Mouse (Mus musculus) liver, embryonic 14.5 days (tissue): Measurements from ENCODE around the gene Myh9. TPM values are rescaled to one million over a fixed set of nuclear protein-coding genes. Genes with fewer than 3 reads are reported as not detected.
"Not testable (repeated sequence)": the region's sequence is repeated elsewhere in the genome, so short reads cannot be mapped to it uniquely, and the experiment has no call there.

Experiments
- ATAC-seq: fragments of 200-750 bp; cut with Nextera tagmentation; 2 replicates; pipeline ENCODE4 v1.8.0; 2017; ENCODE audit warnings: moderate number of reproducible peaks, mild to moderate bottlenecking, moderate library complexity; ENCODE audit not compliant: insufficient read depth
- DNase-seq, 3 experiments: peaks; one replicate each; pipeline ENCODE4 v3.0.0-alpha.2; 2012 to 2013; ENCODE audit warnings: low read depth in 3 of 3, low spot score in 3 of 3
- H3K27ac ChIP-seq: fragments of 300-500 bp; sonication (generic); 2 replicates; pipeline ENCODE4 v1.5.1; 2014; ENCODE audit warnings: moderate library complexity, mild to moderate bottlenecking, control low read depth, inconsistent platforms
- H3K27me3 ChIP-seq: fragments of 300-500 bp; sonication (generic); 2 replicates; pipeline ENCODE4 v1.6.1; 2014; ENCODE audit warnings: mild to moderate bottlenecking, low read length, moderate library complexity; ENCODE audit not compliant: control insufficient read depth, insufficient read depth
- H3K36me3 ChIP-seq: fragments of 300-500 bp; sonication (generic); replicated peaks from 2 replicates; pipeline ENCODE4 v1.6.1; 2014; ENCODE audit warnings: low read depth; ENCODE audit not compliant: control insufficient read depth, insufficient read depth
- H3K4me1 ChIP-seq, 2 experiments: fragments of 200-500 bp in 1 of 2; fragments of 300-500 bp in 1 of 2; sonication (generic) in 1 of 2; replicated peaks; 2 replicates each; pipeline ENCODE4 v1.6.1; 2012 to 2014; ENCODE audit warnings: antibody characterized with exemption in 1 of 2, inconsistent platforms in 1 of 2, low read length in 1 of 2; ENCODE audit not compliant: control insufficient read depth in 2 of 2, insufficient read depth in 2 of 2
- H3K4me2 ChIP-seq: fragments of 300-500 bp; sonication (generic); 2 replicates; pipeline ENCODE4 v1.6.1; 2014; ENCODE audit warnings: low read depth, mild to moderate bottlenecking, control low read depth, moderate library complexity
- H3K4me3 ChIP-seq, 2 experiments: fragments of 200-500 bp in 1 of 2; fragments of 300-500 bp in 1 of 2; sonication (generic) in 1 of 2; 2 replicates each; pipeline ENCODE4 v1.5.1; 2012 to 2014; ENCODE audit warnings: low read depth in 2 of 2, low read length in 2 of 2, mild to moderate bottlenecking in 2 of 2, control low read depth in 1 of 2, inconsistent platforms in 1 of 2, moderate library complexity in 1 of 2; ENCODE audit not compliant: insufficient read depth in 1 of 2
- H3K9ac ChIP-seq: fragments of 300-500 bp; sonication (generic); replicated peaks from 2 replicates; pipeline ENCODE4 v1.6.1; 2014; ENCODE audit warnings: mild to moderate bottlenecking, control low read depth, moderate library complexity
- H3K9me3 ChIP-seq: fragments of 300-500 bp; sonication (generic); 2 replicates; pipeline ENCODE4 v1.6.1; 2016; ENCODE audit warnings: low read length, mixed read lengths; ENCODE audit not compliant: control insufficient read depth
- CTCF ChIP-seq: IDR thresholded peaks from 2 replicates; pipeline ENCODE4 v1.5.1; 2016; ENCODE audit warnings: antibody characterized with exemption, low read depth, control low read depth
- WGBS: fragments of 180-500 bp; shearing (Covaris S2); extraction: QIAGEN DNeasy Blood & Tissue Kit; methylation state at CpG from one replicate; pipeline ENCODE4 v1.1.7; 2014; ENCODE audit not compliant: insufficient replicate concordance; 5-methylcytosine and 5-hydroxymethylcytosine counted together
- polyA plus RNA-seq, 2 experiments: library from polyadenylated mRNA; depleted of rRNA in 1 of 2; stranded (reverse) in 1 of 2; unstranded in 1 of 2; fragments of >200 nt; fragmentation: Nextera tagmentation in 1 of 2; extraction: Ambion mirVana in 1 of 2; gene quantifications; 2 replicates each; pipeline versions ENCODE4 v1.2.1 to v1.2.3; 2012 to 2014

Myh9 gene
- polyA plus RNA-seq, 2 experiments = 21.3 to 21.9 TPM

GRCm38 (mm10) chr15:77727139-77727538 lies 114.8 kb downstream of the Myh9 start:
- H3K4me3 ChIP-seq, H3K9ac ChIP-seq, H3K4me2 ChIP-seq, H3K27me3 ChIP-seq, H3K27ac ChIP-seq, H3K36me3 ChIP-seq, H3K4me1 ChIP-seq, DNase-seq, ATAC-seq, H3K9me3 ChIP-seq: not testable (repeated sequence)
- TF ChIP-seq CTCF = peak; percentile 67
- WGBS = 2% methylated on average over 3 of the region's 3 CpGs

- 53% methylated on average over 6 of the region's 6 CpGs for WGBS
Observed at GRCm38 (mm10) chr15:77725393-77726020, 116.5 kb downstream of the Myh9 start.

GRCm38 (mm10) chr15:77724208-77724911 lies 117.6 kb downstream of the Myh9 start:
- not testable (repeated sequence) for H3K4me3 ChIP-seq, H3K4me1 ChIP-seq, H3K9ac ChIP-seq, H3K36me3 ChIP-seq, ATAC-seq, H3K27ac ChIP-seq, H3K9me3 ChIP-seq, DNase-seq, H3K27me3 ChIP-seq, H3K4me2 ChIP-seq
- 8% methylated on average over 2 of the region's 10 CpGs for WGBS
- TF ChIP-seq CTCF = 0 out of 2 replicates have a peak, but pooled peaks have one; percentile 10

More at GRCm38 (mm10) chr15:77725393-77726020, 116.5 kb downstream of the Myh9 start:
- not testable (repeated sequence) for H3K27me3 ChIP-seq, ATAC-seq, H3K27ac ChIP-seq, DNase-seq, H3K4me2 ChIP-seq, H3K9me3 ChIP-seq, H3K36me3 ChIP-seq, H3K9ac ChIP-seq, H3K4me3 ChIP-seq, H3K4me1 ChIP-seq

- not testable (repeated sequence) for H3K9ac ChIP-seq
Observed at GRCm38 (mm10) chr15:77721509-77721908, 120.5 kb downstream of the Myh9 start.

DNA sequence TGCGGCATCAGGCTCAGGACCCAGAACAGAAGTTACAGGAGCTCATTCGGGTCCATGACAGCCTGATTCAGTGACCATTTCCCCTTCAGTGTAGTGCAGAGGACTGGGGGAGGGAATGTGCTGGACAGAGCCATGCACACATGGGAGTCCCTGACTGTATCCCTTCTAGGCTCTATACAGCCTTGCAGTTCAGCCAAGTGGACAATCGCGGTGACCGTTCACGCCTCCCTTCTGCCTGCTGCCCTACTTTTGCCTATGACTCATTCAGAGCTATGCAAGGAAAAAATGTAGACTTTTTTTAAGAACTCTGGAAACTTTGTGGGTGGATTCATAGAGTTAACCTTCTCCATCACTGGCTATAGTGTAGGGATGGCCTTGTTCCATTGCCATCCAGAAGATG lies 123.7 kb downstream of the Myh9 start:
- not testable (repeated sequence) for H3K4me3 ChIP-seq, DNase-seq, H3K9ac ChIP-seq, H3K4me1 ChIP-seq, H3K36me3 ChIP-seq, H3K27me3 ChIP-seq, H3K9me3 ChIP-seq, ATAC-seq, H3K4me2 ChIP-seq, H3K27ac ChIP-seq
- 43% methylated on average over 2 of the region's 6 CpGs for WGBS

More at GRCm38 (mm10) chr15:77721509-77721908, 120.5 kb downstream of the Myh9 start:
- not testable (repeated sequence) for ATAC-seq, H3K4me3 ChIP-seq, H3K27ac ChIP-seq, H3K4me1 ChIP-seq, DNase-seq, H3K36me3 ChIP-seq, H3K4me2 ChIP-seq, H3K27me3 ChIP-seq, H3K9me3 ChIP-seq
- no CpG with 5 or more reads among the region's 3 CpGs for WGBS

Other genes with a start within 250 kb of the Myh9 start
- gene Apol10b, start 246.1 kb downstream of the Myh9 start, polyA plus RNA-seq (2012; rRNA removed) = not detected in 2 replicates
- not detected in 2 replicates for gene Apol10b, start 246.1 kb downstream of the Myh9 start, polyA plus RNA-seq (2014; fragmentation: Nextera tagmentation; extraction: Ambion mirVana)
- not detected in 2 replicates for gene Gm36245, start 242.9 kb downstream of the Myh9 start, polyA plus RNA-seq (2012; rRNA removed)
- not detected in 2 replicates for gene Gm36245, start 242.9 kb downstream of the Myh9 start, polyA plus RNA-seq (2014; fragmentation: Nextera tagmentation; extraction: Ambion mirVana)
- 2.2 and 3.6 TPM in 2 replicates for gene Apol11b, start 198.9 kb downstream of the Myh9 start, polyA plus RNA-seq (2012; rRNA removed)
- 6.3 and 6.9 TPM in 2 replicates for gene Apol11b, start 198.9 kb downstream of the Myh9 start, polyA plus RNA-seq (2014; fragmentation: Nextera tagmentation; extraction: Ambion mirVana)
- 0.02 TPM in 1 of 2 replicates, not detected in the other for gene Apol7e, start 143.3 kb downstream of the Myh9 start, polyA plus RNA-seq (2012; rRNA removed)
- gene Apol7e, start 143.3 kb downstream of the Myh9 start, polyA plus RNA-seq (2014; fragmentation: Nextera tagmentation; extraction: Ambion mirVana) = not detected in 2 replicates
- gene Apol9b, start 113.1 kb downstream of the Myh9 start, polyA plus RNA-seq (2012; rRNA removed) = 0.04 and 0.05 TPM in 2 replicates
- 0.06 TPM in 1 of 2 replicates, not detected in the other for gene Apol9b, start 113.1 kb downstream of the Myh9 start, polyA plus RNA-seq (2014; fragmentation: Nextera tagmentation; extraction: Ambion mirVana)
- 32.6 and 43.9 TPM in 2 replicates for gene Apol8, start 85.2 kb downstream of the Myh9 start, polyA plus RNA-seq (2012; rRNA removed)
- gene Apol8, start 85.2 kb downstream of the Myh9 start, polyA plus RNA-seq (2014; fragmentation: Nextera tagmentation; extraction: Ambion mirVana) = 12.7 and 13.5 TPM in 2 replicates
- gene Txn2, start 86.8 kb upstream of the Myh9 start, polyA plus RNA-seq (2012; rRNA removed) = 121 and 142 TPM in 2 replicates
- 199 and 218 TPM in 2 replicates for gene Txn2, start 86.8 kb upstream of the Myh9 start, polyA plus RNA-seq (2014; fragmentation: Nextera tagmentation; extraction: Ambion mirVana)
- gene Foxred2, start 114.5 kb upstream of the Myh9 start, polyA plus RNA-seq (2012; rRNA removed) = 1.2 and 1.3 TPM in 2 replicates
- 1.3 and 1.4 TPM in 2 replicates for gene Foxred2, start 114.5 kb upstream of the Myh9 start, polyA plus RNA-seq (2014; fragmentation: Nextera tagmentation; extraction: Ambion mirVana)
- gene Eif3d, start 128.6 kb upstream of the Myh9 start, polyA plus RNA-seq (2012; rRNA removed) = 119 and 143 TPM in 2 replicates
- 129 and 132 TPM in 2 replicates for gene Eif3d, start 128.6 kb upstream of the Myh9 start, polyA plus RNA-seq (2014; fragmentation: Nextera tagmentation; extraction: Ambion mirVana)